Mouse (Mus musculus): Measurements from ENCODE around the gene Gm21304.
"Not testable (repeated sequence)": the region's sequence is repeated elsewhere in the genome, so short reads cannot be mapped to it uniquely, and the experiment has no call there.

The Gm21304 gene

GRCm38 (mm10) chr10:104168215-104168614 lies at the start of gene Gm21304:
TSS of gene Gm21304 (plus strand) at chr10:104168515.
- DNase-seq = not testable (repeated sequence)

- not testable (repeated sequence) for DNase-seq
Observed at GRCm38 (mm10) chr10:104142687-104143086, 25.6 kb upstream of the Gm21304 start, which contains the start of gene Gm21293. TSS of gene Gm21293 (plus strand) at chr10:104142987.

- not testable (repeated sequence) for DNase-seq
Observed at GRCm38 (mm10) chr10:104151197-104151596, 17.1 kb upstream of the Gm21304 start, which contains the start of gene Gm6763. TSS of gene Gm6763 (plus strand) at chr10:104151497.

GRCm38 (mm10) chr10:104159706-104160105 lies 8.6 kb upstream of the Gm21304 start, which contains the start of gene Gm8764:
TSS of gene Gm8764 (plus strand) at chr10:104160006.
- not testable (repeated sequence) for DNase-seq

GRCm38 (mm10) chr10:104176724-104177123 lies 8.4 kb downstream of the Gm21304 start, which contains the start of gene Gm21312:
TSS of gene Gm21312 (plus strand) at chr10:104177024.
- not testable (repeated sequence) for DNase-seq

GRCm38 (mm10) chr10:104185233-104185632 lies 16.9 kb downstream of the Gm21304 start, which contains the start of gene Gm20765:
TSS of gene Gm20765 (plus strand) at chr10:104185533.
- DNase-seq = not testable (repeated sequence)

GRCm38 (mm10) chr10:104193742-104194141 lies 25.4 kb downstream of the Gm21304 start, which contains the start of gene Gm4340:
TSS of gene Gm4340 (plus strand) at chr10:104194042.
- DNase-seq = not testable (repeated sequence)

- DNase-seq = no peak
Observed at GRCm38 (mm10) chr10:104209655-104210054, 41.3 kb downstream of the Gm21304 start.

GRCm38 (mm10) chr10:104210268-104210990 lies 42.1 kb downstream of the Gm21304 start:
- no peak for DNase-seq

- DNase-seq = no peak
Observed at GRCm38 (mm10) chr10:104214527-104214926, 46.2 kb downstream of the Gm21304 start.

All from embryo, embryonic 11 days (tissue).